Mouse (Mus musculus): ENCODE measurements at regions not wholly inside any gene's neighbourhood (a gene's known extent, or its start where the extent isn't known, plus 50 kb on each side); places are given as distances from the start of the nearest gene placed in this dataset.

- no peak overlapping the region for H3K27ac ChIP-seq (ENCODE audit: insufficient read depth, low read depth, low read length)
- no peaks in the 10 kb centered on the region for H3K36me3 ChIP-seq (ENCODE audit: control insufficient read depth, insufficient read depth, low read length)
- H3K4me1 ChIP-seq (ENCODE audit: control insufficient read depth, insufficient read depth, insufficient read length, low read length): no peaks in the 10 kb centered on the region
- H3K27me3 ChIP-seq (ENCODE audit: control insufficient read depth, insufficient read depth, low read length): no peaks in the 10 kb centered on the region
- TF ChIP-seq POLR2A (IDR thresholded peaks at IDR 0.05; ENCODE audit: low read depth, low read length) (no peak), CTCF (IDR thresholded peaks at IDR 0.05; ENCODE audit: extremely low read depth, insufficient read length, insufficient replicate concordance, low read depth, low read length) (no peak)
- no peak overlapping the region for H3K4me3 ChIP-seq (ENCODE audit: low read depth, low read length)
- 18% methylated on average over 2 of the region's 2 CpGs for WGBS
Observed at GRCm38 (mm10) chr1:21132340-21132739, 53.3 kb upstream of the Tram2 start.

- no peak for TF ChIP-seq POLR2A (IDR thresholded peaks at IDR 0.05; ENCODE audit: low read depth, low read length)
- no peak for TF ChIP-seq CTCF (IDR thresholded peaks at IDR 0.05; ENCODE audit: extremely low read depth, insufficient read length, insufficient replicate concordance, low read depth, low read length)
- Histone ChIP-seq H3K36me3 (ENCODE audit: control insufficient read depth, insufficient read depth, low read length) (no peaks in the 10 kb centered on the region), H3K4me3 (ENCODE audit: low read depth, low read length) (no peak overlapping the region), H3K27ac (ENCODE audit: insufficient read depth, low read depth, low read length) (no peak overlapping the region), H3K4me1 (ENCODE audit: control insufficient read depth, insufficient read depth, insufficient read length, low read length) (no peaks in the 10 kb centered on the region), H3K27me3 (ENCODE audit: control insufficient read depth, insufficient read depth, low read length) (no peaks in the 10 kb centered on the region)
- WGBS: 73% methylated on average over 4 of the region's 4 CpGs
Observed at GRCm38 (mm10) chr1:21146961-21147360, 67.9 kb upstream of the Tram2 start.

GRCm38 (mm10) chr1:21161742-21162141 lies 56.6 kb upstream of the Tmem14a start:
- TF ChIP-seq POLR2A (IDR thresholded peaks at IDR 0.05; ENCODE audit: low read depth, low read length) (no peak), CTCF (IDR thresholded peaks at IDR 0.05; ENCODE audit: extremely low read depth, insufficient read length, insufficient replicate concordance, low read depth, low read length) (peak; percentile 77; the same call in 1 of the 2 replicates)
- no peak overlapping the region for H3K4me3 ChIP-seq (ENCODE audit: low read depth, low read length)
- 16% methylated on average over 5 of the region's 5 CpGs for WGBS
- no peaks in the 10 kb centered on the region for H3K27me3 ChIP-seq (ENCODE audit: control insufficient read depth, insufficient read depth, low read length)
- H3K36me3 ChIP-seq (ENCODE audit: control insufficient read depth, insufficient read depth, low read length): no peaks in the 10 kb centered on the region
- no peak overlapping the region for H3K27ac ChIP-seq (ENCODE audit: insufficient read depth, low read depth, low read length)
- H3K4me1 ChIP-seq (ENCODE audit: control insufficient read depth, insufficient read depth, insufficient read length, low read length): peaks cover 2% of the 10 kb centered on the region; the same call in 1 of the 2 replicates

GRCm38 (mm10) chr1:21166287-21166733 lies 52.1 kb upstream of the Tmem14a start:
- under 1% methylated on average over 15 of the region's 15 CpGs for WGBS
- Histone ChIP-seq H3K4me1 (ENCODE audit: control insufficient read depth, insufficient read depth, insufficient read length, low read length) (peaks cover 2% of the 10 kb centered on the region; the same call in 1 of the 2 replicates), H3K4me3 (ENCODE audit: low read depth, low read length) (peak overlapping the region; percentile 44), H3K27me3 (ENCODE audit: control insufficient read depth, insufficient read depth, low read length) (no peaks in the 10 kb centered on the region), H3K27ac (ENCODE audit: insufficient read depth, low read depth, low read length) (no peak overlapping the region), H3K36me3 (ENCODE audit: control insufficient read depth, insufficient read depth, low read length) (no peaks in the 10 kb centered on the region)
- TF ChIP-seq POLR2A (IDR thresholded peaks at IDR 0.05; ENCODE audit: low read depth, low read length) (no peak), CTCF (IDR thresholded peaks at IDR 0.05; ENCODE audit: extremely low read depth, insufficient read length, insufficient replicate concordance, low read depth, low read length) (peak; percentile 88; the same call in 1 of the 2 replicates)

- Histone ChIP-seq H3K36me3 (ENCODE audit: control insufficient read depth, insufficient read depth, low read length) (no peaks in the 10 kb centered on the region), H3K27me3 (ENCODE audit: control insufficient read depth, insufficient read depth, low read length) (no peaks in the 10 kb centered on the region), H3K4me1 (ENCODE audit: control insufficient read depth, insufficient read depth, insufficient read length, low read length) (peaks cover 2% of the 10 kb centered on the region; the same call in 1 of the 2 replicates), H3K27ac (ENCODE audit: insufficient read depth, low read depth, low read length) (no peak overlapping the region), H3K4me3 (ENCODE audit: low read depth, low read length) (peak overlapping the region; percentile 44; the same call in 1 of the 2 replicates)
- 36% methylated on average over 4 of the region's 4 CpGs for whole genome bisulfite sequencing
- no peak for TF ChIP-seq CTCF (IDR thresholded peaks at IDR 0.05; ENCODE audit: extremely low read depth, insufficient read length, insufficient replicate concordance, low read depth, low read length)
- TF ChIP-seq POLR2A (IDR thresholded peaks at IDR 0.05; ENCODE audit: low read depth, low read length): no peak
Observed at GRCm38 (mm10) chr1:21166762-21167161, 51.6 kb upstream of the Tmem14a start.

Measured in small intestine, adult 2 months (tissue).